Mouse (Mus musculus) intestine, embryonic 16.5 days (tissue): ENCODE measurements around the gene Rack1. TPM values are rescaled to one million over a fixed set of nuclear protein-coding genes. Genes with fewer than 3 reads are reported as not detected.
"Not testable (repeated sequence)": the region's sequence is repeated elsewhere in the genome, so short reads cannot be mapped to it uniquely, and the experiment has no call there.

ENCODE experiments used
- ATAC-seq: fragments of 200-750 bp; cut with Nextera tagmentation; 2 replicates; pipeline ENCODE4 v1.8.0; 2017; ENCODE audit warnings: moderate TSS enrichment, moderate library complexity
- H3K27ac ChIP-seq: fragments of 300-500 bp; sonication (generic); 2 replicates; pipeline ENCODE4 v1.5.1; 2014; ENCODE audit warnings: mild to moderate bottlenecking, low read length
- H3K27me3 ChIP-seq: fragments of 300-500 bp; sonication (generic); replicated peaks from 2 replicates; pipeline ENCODE4 v1.6.1; 2014; ENCODE audit warnings: low read length, control low read depth, mixed read lengths; ENCODE audit not compliant: control insufficient read depth, insufficient read depth
- H3K36me3 ChIP-seq: fragments of 300-500 bp; sonication (generic); 2 replicates; pipeline ENCODE4 v1.6.1; 2014; ENCODE audit warnings: low read length, control low read depth; ENCODE audit not compliant: control insufficient read depth, insufficient read depth
- H3K4me1 ChIP-seq: fragments of 300-500 bp; sonication (generic); 2 replicates; pipeline ENCODE4 v1.6.1; 2014; ENCODE audit warnings: low read length, control low read depth, mixed read lengths; ENCODE audit not compliant: control insufficient read depth, insufficient read depth
- H3K4me2 ChIP-seq: fragments of 300-500 bp; sonication (generic); 2 replicates; pipeline ENCODE4 v1.6.1; 2014; ENCODE audit warnings: low read depth, low read length, control low read depth
- H3K4me3 ChIP-seq: fragments of 300-500 bp; sonication (generic); 2 replicates; pipeline ENCODE4 v1.5.1; 2014; ENCODE audit warnings: mild to moderate bottlenecking, low read length
- H3K9ac ChIP-seq: fragments of 300-500 bp; sonication (generic); 2 replicates; pipeline ENCODE4 v1.6.1; 2014; ENCODE audit warnings: low read depth, low read length
- H3K9me3 ChIP-seq: fragments of 300-500 bp; sonication (generic); 2 replicates; pipeline ENCODE4 v1.6.1; 2016; ENCODE audit warnings: low read length, control low read depth; ENCODE audit not compliant: control insufficient read depth
- WGBS: fragments of 180-500 bp; shearing (Covaris S2); extraction: QIAGEN DNeasy Blood & Tissue Kit; methylation state at CpG from one replicate; pipeline ENCODE4 v1.1.7; 2014; 5-methylcytosine and 5-hydroxymethylcytosine counted together
- polyA plus RNA-seq: library from polyadenylated mRNA; unstranded; fragments of >200 nt; fragmentation: Nextera tagmentation; extraction: Ambion mirVana; gene quantifications from 2 replicates; pipeline ENCODE4 v1.2.1, GENCODE M21; 2015

The Rack1 gene
- 713 and 755 TPM in 2 replicates for polyA plus RNA-seq

DNA sequence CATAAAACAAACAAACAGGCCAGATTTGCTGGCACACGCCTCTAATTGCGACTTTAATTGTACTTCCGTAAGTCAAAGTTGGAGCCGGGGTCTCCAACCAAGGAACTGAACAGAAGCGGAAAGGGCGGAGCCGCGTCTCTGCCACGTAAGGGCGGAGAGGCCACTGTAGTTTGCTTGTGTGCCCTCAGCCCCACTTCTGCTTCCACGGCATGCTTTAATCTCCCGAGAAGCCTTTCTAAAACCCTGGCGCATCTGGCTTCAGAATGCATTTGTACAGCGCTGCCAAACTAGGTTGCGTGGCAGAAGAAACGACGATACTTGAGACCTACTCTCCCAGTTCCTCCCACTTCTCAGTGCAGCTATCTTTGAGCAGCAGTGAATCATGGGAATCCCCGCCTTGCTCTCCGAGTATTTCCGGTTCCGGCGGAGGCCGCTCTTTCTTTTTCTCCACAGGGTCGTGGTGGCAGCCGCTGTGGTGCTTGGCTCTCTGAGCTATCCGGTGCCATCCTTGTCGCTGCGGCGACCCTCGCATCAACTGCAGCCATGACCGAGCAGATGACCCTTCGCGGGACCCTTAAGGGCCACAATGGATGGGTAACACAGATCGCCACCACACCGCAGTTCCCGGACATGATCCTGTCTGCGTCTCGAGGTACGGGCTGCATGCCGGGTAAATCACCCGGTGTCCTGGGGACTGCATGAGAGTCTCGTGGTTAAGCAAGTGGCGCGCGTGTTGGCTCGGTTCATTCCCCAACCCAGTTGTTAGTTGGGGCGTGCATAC, at the start of gene Rack1:
Gene Rack1, plus strand, starts transcription at position 412 of the 781 bp plus-strand sequence.
- Histone ChIP-seq H3K4me2 (peak within 1 kb of the TSS; percentile 77), H3K27ac (peak within 1 kb of the TSS; percentile 99), H3K36me3 (peaks cover 10% of the 10 kb centered on the region; the same call in 1 of the 2 replicates), H3K9me3 (no peaks in the 10 kb centered on the region), H3K9ac (peak within 1 kb of the TSS; percentile 91), H3K4me1 (peaks cover 26% of the 10 kb centered on the region), H3K27me3 (no peaks in the 10 kb centered on the region), H3K4me3 (peak within 1 kb of the TSS; percentile 88)
- peak; percentile 91 for ATAC-seq
- WGBS: under 1% methylated on average over 47 of the region's 47 CpGs

DNA sequence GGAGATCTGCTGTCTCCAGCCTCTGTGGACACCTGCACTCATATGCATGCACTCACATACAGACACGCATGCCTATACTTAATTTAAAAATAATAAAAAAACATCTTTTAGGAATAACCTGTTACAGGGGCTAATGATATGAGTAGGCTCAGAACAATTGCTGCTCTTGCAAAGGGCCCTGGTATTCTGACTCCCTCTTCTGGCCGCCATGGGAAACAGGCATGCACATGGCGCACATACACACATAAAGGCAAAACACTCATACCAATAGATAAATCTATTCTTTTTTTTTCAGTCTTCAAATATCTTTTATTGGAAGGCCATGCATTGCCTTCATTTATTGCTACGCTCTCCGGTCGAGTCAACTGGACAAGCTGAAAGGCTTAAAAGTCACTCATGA, 49.7 kb upstream of the Rack1 start:
- no peak overlapping the region for H3K4me2 ChIP-seq
- no peaks in the 10 kb centered on the region for H3K9me3 ChIP-seq
- no peaks in the 10 kb centered on the region for H3K4me1 ChIP-seq
- H3K4me3 ChIP-seq: no peak overlapping the region
- H3K27ac ChIP-seq: no peak overlapping the region
- WGBS: 94% methylated on average over 6 of the region's 6 CpGs
- ATAC-seq: no peak
- no peaks in the 10 kb centered on the region for H3K27me3 ChIP-seq
- H3K36me3 ChIP-seq: no peaks in the 10 kb centered on the region
- H3K9ac ChIP-seq: no peak overlapping the region

DNA sequence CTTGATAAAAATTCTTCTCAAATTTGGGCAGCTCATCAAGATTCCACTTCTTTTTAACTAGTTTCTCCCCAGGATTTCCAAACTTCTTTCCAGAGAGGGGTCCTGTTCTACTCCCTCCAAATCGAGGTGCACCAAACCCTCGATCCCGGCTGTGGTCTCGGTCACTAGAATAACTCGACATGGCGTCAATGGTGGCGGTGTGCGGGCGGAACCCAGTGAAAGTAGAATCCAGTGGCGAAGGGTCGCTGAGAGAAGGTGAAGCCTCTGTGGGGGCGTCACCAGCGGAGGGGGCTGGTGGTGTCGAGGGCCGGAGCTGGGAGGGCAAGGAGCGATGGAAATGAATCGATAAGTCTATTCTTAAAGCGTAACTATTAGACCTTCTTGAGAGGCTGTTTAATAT, 46.6 kb upstream of the Rack1 start:
- not testable (repeated sequence) for H3K36me3 ChIP-seq, H3K4me1 ChIP-seq, ATAC-seq, H3K4me3 ChIP-seq, H3K9me3 ChIP-seq, H3K27ac ChIP-seq, H3K9ac ChIP-seq, H3K27me3 ChIP-seq, H3K4me2 ChIP-seq
- WGBS: 92% methylated on average over 18 of the region's 18 CpGs

DNA sequence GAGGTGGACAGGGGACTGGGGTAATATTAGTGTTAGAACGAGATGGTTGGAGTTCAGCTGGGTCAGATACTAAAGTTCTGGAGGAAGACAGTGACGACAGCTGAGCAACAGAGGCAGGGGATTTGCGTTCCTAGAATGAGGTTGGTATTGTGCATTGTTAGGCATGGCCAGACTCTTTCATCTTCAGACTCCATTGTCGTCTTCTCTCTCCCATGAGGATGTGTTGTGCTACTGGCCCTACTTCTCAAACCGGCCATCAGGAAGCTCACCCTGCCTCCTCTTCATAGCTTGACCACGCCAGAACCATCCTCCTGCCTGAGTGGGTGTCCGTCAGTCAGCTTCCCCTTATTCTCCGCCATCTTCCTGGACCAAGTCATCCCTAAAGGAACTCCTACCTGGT, 41.1 kb upstream of the Rack1 start:
- Histone ChIP-seq H3K36me3 (no peaks in the 10 kb centered on the region), H3K27ac (no peak overlapping the region), H3K27me3 (no peaks in the 10 kb centered on the region), H3K4me2 (no peak overlapping the region), H3K9ac (no peak overlapping the region), H3K4me3 (no peak overlapping the region), H3K9me3 (no peaks in the 10 kb centered on the region), H3K4me1 (no peaks in the 10 kb centered on the region)
- no peak for ATAC-seq
- 84% methylated on average over 8 of the region's 8 CpGs for WGBS

DNA sequence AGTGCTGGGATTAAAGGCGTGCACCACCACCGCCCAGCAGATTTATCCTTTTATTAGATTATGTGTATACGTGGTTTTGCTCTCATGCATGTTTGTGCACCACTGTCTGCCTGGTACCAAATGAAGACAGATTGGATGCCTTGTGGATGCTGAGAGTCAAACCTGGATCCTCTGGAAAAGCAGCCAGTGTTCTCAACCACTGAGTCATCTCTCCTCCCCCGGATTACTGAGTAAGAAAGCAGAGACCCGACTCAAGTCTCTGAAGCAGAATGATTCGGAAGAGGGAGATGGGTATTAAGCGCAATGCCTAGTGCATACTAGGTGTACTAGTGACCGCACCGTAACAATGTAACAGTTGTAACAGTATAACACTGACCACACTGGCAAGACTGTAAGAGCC, 36.0 kb upstream of the Rack1 start:
- no peak overlapping the region for H3K9ac ChIP-seq
- H3K4me3 ChIP-seq: no peak overlapping the region
- H3K27ac ChIP-seq: no peak overlapping the region
- ATAC-seq: no peak
- no peaks in the 10 kb centered on the region for H3K4me1 ChIP-seq
- 91% methylated on average over 9 of the region's 9 CpGs for WGBS
- H3K36me3 ChIP-seq: no peaks in the 10 kb centered on the region
- no peaks in the 10 kb centered on the region for H3K9me3 ChIP-seq
- no peak overlapping the region for H3K4me2 ChIP-seq
- H3K27me3 ChIP-seq: no peaks in the 10 kb centered on the region

DNA sequence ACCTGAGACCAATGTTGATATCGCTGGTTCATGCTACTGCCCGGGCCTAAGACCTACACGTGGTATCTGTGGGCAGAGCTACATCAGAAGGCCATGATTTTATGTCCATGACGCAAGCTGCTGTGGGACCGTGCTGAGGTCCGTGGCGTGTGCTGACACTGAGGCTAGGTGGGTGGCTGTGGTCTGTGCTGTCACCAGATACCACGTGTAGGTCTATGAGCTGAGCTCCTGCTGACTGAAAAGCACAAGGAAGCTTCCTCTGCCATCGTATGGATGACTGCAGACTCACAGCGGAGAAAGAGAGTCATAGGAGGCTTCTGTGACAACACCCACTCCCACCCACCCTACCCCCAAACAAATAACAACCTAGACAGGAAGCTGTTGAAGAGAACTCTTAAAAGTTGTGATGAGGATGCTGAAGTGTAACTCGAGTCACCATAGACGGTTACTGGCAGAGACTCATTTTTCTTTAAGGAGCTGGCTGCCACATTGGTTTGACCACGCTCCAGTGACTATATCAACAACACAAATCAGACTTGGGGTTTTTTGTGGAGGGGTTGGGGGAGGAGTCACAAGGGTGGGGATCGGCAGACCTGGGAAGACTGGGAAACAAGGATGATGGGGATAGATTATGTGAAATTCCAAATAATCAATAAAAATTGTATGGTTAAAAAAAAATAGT, 32.8 kb upstream of the Rack1 start:
- H3K9me3 ChIP-seq: no peaks in the 10 kb centered on the region
- no peak overlapping the region for H3K4me2 ChIP-seq
- H3K4me3 ChIP-seq: no peak overlapping the region
- ATAC-seq: no peak
- 82% methylated on average over 14 of the region's 14 CpGs for WGBS
- no peak overlapping the region for H3K27ac ChIP-seq
- no peaks in the 10 kb centered on the region for H3K4me1 ChIP-seq
- no peaks in the 10 kb centered on the region for H3K27me3 ChIP-seq
- H3K9ac ChIP-seq: no peak overlapping the region
- no peaks in the 10 kb centered on the region for H3K36me3 ChIP-seq

DNA sequence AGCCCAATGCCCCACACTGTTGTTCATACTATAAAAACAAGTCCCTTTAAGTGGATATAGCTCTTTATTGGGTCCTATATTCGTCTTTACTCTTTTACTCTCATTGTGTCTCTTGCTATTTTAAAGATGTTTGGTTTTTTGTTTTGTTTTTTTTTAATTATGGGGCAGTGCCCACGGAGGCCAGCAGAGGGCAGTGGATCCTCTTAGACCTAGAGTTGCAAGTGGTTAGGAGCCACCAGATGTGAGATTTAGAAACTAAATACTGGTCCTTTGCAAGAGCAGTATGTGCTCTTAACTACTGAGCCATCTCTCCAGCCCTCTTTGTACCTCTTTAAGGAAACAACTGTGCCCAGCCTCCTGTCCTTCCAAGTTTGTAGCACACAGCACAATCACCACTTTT, 28.4 kb upstream of the Rack1 start:
- 5% methylated on average over 2 of the region's 2 CpGs for WGBS
- Histone ChIP-seq H3K27ac (no peak overlapping the region), H3K4me1 (no peaks in the 10 kb centered on the region; the same call in 1 of the 2 replicates), H3K4me2 (no peak overlapping the region), H3K27me3 (no peaks in the 10 kb centered on the region; the same call in 1 of the 2 replicates), H3K4me3 (no peak overlapping the region), H3K9ac (no peak overlapping the region), H3K9me3 (no peaks in the 10 kb centered on the region), H3K36me3 (no peaks in the 10 kb centered on the region)
- no peak for ATAC-seq

- Histone ChIP-seq H3K27ac (no peak overlapping the region), H3K9ac (no peak overlapping the region), H3K4me3 (no peak overlapping the region), H3K27me3 (no peaks in the 10 kb centered on the region; the same call in 1 of the 2 replicates), H3K9me3 (no peaks in the 10 kb centered on the region), H3K4me1 (no peaks in the 10 kb centered on the region; the same call in 1 of the 2 replicates), H3K4me2 (peak overlapping the region; percentile 42), H3K36me3 (no peaks in the 10 kb centered on the region)
- ATAC-seq: no peak; the same call in 1 of the 2 replicates
- WGBS: 31% methylated on average over 17 of the region's 17 CpGs
Measured at GRCm38 (mm10) chr11:48774443-48775298, 25.5 kb upstream of the Rack1 start.

DNA sequence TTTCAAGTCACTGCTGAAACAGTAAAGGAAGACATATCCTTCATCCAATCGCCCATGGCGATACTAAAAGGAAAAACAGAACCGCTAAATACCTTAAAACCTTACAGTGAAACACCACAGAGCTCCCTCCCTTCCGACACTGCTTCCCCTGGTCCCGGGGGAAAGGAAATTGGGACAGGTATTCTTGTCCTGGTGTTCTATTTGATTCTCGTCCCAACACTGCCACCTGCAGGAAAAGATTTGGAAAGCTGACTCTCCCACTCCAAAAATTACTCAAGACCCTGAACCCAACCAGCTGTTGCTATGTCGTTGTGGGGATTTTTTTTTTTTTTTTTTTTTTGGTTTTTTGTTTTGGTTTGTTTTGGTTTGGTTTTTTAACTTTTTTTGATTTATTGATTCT, 24.6 kb upstream of the Rack1 start:
- Histone ChIP-seq H3K27me3 (no peaks in the 10 kb centered on the region; the same call in 1 of the 2 replicates), H3K4me2 (no peak overlapping the region), H3K9me3 (no peaks in the 10 kb centered on the region), H3K9ac (no peak overlapping the region), H3K27ac (no peak overlapping the region), H3K4me3 (no peak overlapping the region), H3K36me3 (no peaks in the 10 kb centered on the region), H3K4me1 (no peaks in the 10 kb centered on the region; the same call in 1 of the 2 replicates)
- no peak for ATAC-seq
- 5% methylated on average over 7 of the region's 7 CpGs for WGBS
